Mouse (Mus musculus) midbrain, embryonic 11.5 days (tissue): ENCODE results near the gene Zmynd15. TPM values are rescaled to one million over a fixed set of nuclear protein-coding genes. Genes with fewer than 3 reads are reported as not detected.

ENCODE experiments used
- ATAC-seq: fragments of 200-750 bp; cut with Nextera tagmentation; 2 replicates; pipeline ENCODE4 v1.8.0; 2017; ENCODE audit warnings: moderate TSS enrichment, moderate library complexity; ENCODE audit not compliant: low FRiP score
- DNase-seq: peaks from one replicate; pipeline ENCODE4 v3.0.0; 2015; ENCODE audit warnings: low spot score; ENCODE audit errors: missing footprints
- H3K27ac ChIP-seq: fragments of 300-500 bp; sonication (generic); 2 replicates; pipeline ENCODE4 v1.5.1; 2014; ENCODE audit warnings: low read depth, low read length
- H3K27me3 ChIP-seq: fragments of 300-500 bp; sonication (generic); 2 replicates; pipeline ENCODE4 v1.6.1; 2014; ENCODE audit warnings: mild to moderate bottlenecking, low read length, moderate library complexity, mixed read lengths; ENCODE audit not compliant: control insufficient read depth, insufficient read depth
- H3K36me3 ChIP-seq: fragments of 300-500 bp; sonication (generic); 2 replicates; pipeline ENCODE4 v1.6.1; 2014; ENCODE audit warnings: mild to moderate bottlenecking, low read length, moderate library complexity, mixed read lengths; ENCODE audit not compliant: control insufficient read depth, insufficient read depth
- H3K4me1 ChIP-seq: fragments of 300-500 bp; sonication (generic); 2 replicates; pipeline ENCODE4 v1.6.1; 2014; ENCODE audit warnings: low read length; ENCODE audit not compliant: control insufficient read depth, insufficient read depth
- H3K4me2 ChIP-seq: fragments of 300-500 bp; sonication (generic); 2 replicates; pipeline ENCODE4 v1.6.1; 2014; ENCODE audit warnings: mild to moderate bottlenecking, moderate library complexity
- H3K4me3 ChIP-seq: fragments of 300-500 bp; sonication (generic); 2 replicates; pipeline ENCODE4 v1.5.1; 2014; ENCODE audit warnings: low read depth, low read length
- H3K9ac ChIP-seq: fragments of 300-500 bp; sonication (generic); 2 replicates; pipeline ENCODE4 v1.6.1; 2014; ENCODE audit warnings: low read length
- H3K9me3 ChIP-seq: fragments of 300-500 bp; sonication (generic); 2 replicates; pipeline ENCODE4 v1.6.1; 2016; ENCODE audit warnings: low read length; ENCODE audit not compliant: control insufficient read depth
- WGBS: fragments of 180-500 bp; shearing (Covaris S2); extraction: QIAGEN DNeasy Blood & Tissue Kit; methylation state at CpG from one replicate; pipeline ENCODE4 v1.1.7; 2014; 5-methylcytosine and 5-hydroxymethylcytosine counted together
- polyA plus RNA-seq: library from polyadenylated mRNA; unstranded; fragments of >200 nt; fragmentation: Nextera tagmentation; extraction: Ambion mirVana; gene quantifications from 2 replicates; pipeline ENCODE4 v1.2.1, GENCODE M21; 2014

Gene Zmynd15
- polyA plus RNA-seq, 1 experiment from 2014 or later, result 0.18 TPM

GRCm38 (mm10) chr11:70487816-70488215 is 28.6 kb downstream of the Zmynd15 start:
- ATAC-seq (no peak), DNase-seq (no peak)
- WGBS, result 60% methylated on average over 4 of the region's 4 CpGs
- Histone ChIP-seq H3K9me3 (no peaks in the 10 kb centered on the region), H3K4me2 (no peak overlapping the region), H3K27me3 (no peaks in the 10 kb centered on the region), H3K4me3 (no peak overlapping the region), H3K27ac (no peak overlapping the region), H3K9ac (no peak overlapping the region), H3K4me1 (no peaks in the 10 kb centered on the region), H3K36me3 (no peaks in the 10 kb centered on the region)

DNA sequence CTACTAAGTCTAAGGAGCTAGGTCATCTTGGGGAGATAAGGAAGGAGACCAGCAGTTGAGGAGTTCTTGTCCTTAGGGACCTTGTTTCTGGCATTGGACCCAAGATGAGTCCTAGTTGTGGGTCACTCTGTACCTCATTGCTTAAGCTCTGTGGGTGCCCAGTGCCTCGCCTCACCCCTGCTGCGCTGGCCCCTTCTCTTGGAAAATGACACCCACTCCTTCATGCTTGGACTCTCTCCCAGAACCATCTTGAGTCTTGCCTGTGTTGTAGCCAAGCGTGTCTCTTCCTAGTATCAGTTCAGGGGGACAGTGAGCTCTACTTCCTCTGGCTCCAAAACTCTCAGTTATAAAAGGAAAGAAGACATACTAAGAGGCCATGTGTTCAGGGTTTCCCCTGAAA is 29.9 kb downstream of the Zmynd15 start:
- WGBS, result 87% methylated on average over 3 of the region's 3 CpGs
- DNase-seq (no peak), ATAC-seq (no peak)
- Histone ChIP-seq H3K4me1 (no peaks in the 10 kb centered on the region), H3K4me2 (no peak overlapping the region), H3K27me3 (no peaks in the 10 kb centered on the region), H3K9me3 (no peaks in the 10 kb centered on the region), H3K9ac (no peak overlapping the region), H3K36me3 (no peaks in the 10 kb centered on the region), H3K27ac (no peak overlapping the region), H3K4me3 (no peak overlapping the region)

- Histone ChIP-seq H3K9ac (no peak overlapping the region), H3K36me3 (no peaks in the 10 kb centered on the region), H3K27me3 (no peaks in the 10 kb centered on the region), H3K4me2 (no peak overlapping the region), H3K27ac (no peak overlapping the region), H3K4me1 (no peaks in the 10 kb centered on the region), H3K9me3 (no peaks in the 10 kb centered on the region), H3K4me3 (no peak overlapping the region)
- DNase-seq, result no peak
- no peak for ATAC-seq
- WGBS, result 88% methylated on average over 6 of the region's 6 CpGs
These were observed 30.5 kb downstream of the Zmynd15 start for GRCm38 (mm10) chr11:70489684-70490083.

DNA sequence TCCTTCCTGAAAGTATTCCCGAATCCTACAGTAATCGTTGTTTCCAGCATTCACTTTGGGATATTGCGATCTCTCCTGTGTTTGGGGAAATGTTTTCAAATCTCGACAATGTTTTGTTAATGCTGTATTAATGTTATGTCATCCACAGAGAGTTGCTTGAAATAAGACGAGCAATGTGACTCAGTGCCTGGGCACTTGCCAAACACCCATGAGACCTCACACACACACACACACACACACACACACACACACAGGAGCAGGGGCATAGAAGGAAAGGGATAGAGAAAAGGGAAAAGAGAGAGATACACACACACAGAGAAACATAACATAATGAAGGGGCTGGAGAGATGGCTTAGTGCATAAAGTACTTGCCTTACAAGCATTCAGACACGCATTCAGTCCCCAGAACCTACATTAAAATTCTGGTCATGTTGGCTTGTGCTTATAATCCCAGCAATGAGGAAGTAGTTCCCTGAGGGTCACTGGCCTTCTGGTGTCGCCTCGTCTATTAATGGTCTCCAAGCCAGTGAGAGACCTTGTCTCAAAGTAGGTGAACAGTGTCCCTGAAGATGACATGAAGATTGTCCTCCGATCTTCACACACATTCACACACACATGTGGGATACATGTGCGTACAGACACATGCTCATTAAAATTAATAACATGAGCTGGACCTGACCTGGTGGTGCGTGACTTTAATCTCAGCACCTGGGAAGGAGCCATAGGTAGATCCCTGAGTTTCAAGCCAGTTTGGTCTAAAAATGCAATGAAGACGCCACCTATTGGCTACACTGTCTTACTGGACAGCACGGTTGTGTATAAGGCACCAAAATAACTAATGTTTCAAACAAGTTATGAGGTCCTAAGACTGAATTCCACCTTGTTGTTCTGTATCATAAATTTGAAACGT is 40.6 kb downstream of the Zmynd15 start:
- no peaks in the 10 kb centered on the region for H3K4me1 ChIP-seq
- ATAC-seq, result no peak
- no peaks in the 10 kb centered on the region for H3K27me3 ChIP-seq
- H3K36me3 ChIP-seq, result no peaks in the 10 kb centered on the region
- no peak for DNase-seq
- H3K4me3 ChIP-seq, result no peak overlapping the region
- H3K4me2 ChIP-seq, result no peak overlapping the region
- no peak overlapping the region for H3K27ac ChIP-seq
- no peaks in the 10 kb centered on the region for H3K9me3 ChIP-seq
- WGBS, result 75% methylated on average over 14 of the region's 14 CpGs
- no peak overlapping the region for H3K9ac ChIP-seq

DNA sequence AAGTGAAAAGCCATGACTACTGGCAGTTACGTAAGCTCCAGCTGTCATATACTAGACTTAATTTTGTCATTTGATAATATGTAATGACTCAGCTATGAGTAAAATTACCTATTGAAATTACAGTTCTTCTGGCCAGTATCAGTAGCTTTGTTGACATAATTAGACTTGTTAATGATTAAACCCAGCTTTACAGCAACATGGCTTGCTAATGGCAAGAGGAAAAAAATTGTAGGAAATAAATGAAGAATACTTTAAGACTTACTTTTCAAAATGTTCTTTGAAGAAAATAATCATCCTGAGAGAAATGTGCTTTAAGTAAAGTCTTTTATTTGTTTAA is 41.2 kb downstream of the Zmynd15 start:
- Histone ChIP-seq H3K9ac (no peak overlapping the region), H3K9me3 (no peaks in the 10 kb centered on the region), H3K4me2 (no peak overlapping the region), H3K27ac (no peak overlapping the region), H3K4me1 (no peaks in the 10 kb centered on the region), H3K4me3 (no peak overlapping the region), H3K36me3 (no peaks in the 10 kb centered on the region), H3K27me3 (no peaks in the 10 kb centered on the region)
- WGBS, result 98% methylated on average over 1 of the region's 1 CpGs
- ATAC-seq (no peak), DNase-seq (no peak)

GRCm38 (mm10) chr11:70502018-70502417 is 42.8 kb downstream of the Zmynd15 start:
- ATAC-seq (no peak), DNase-seq (no peak)
- H3K36me3 ChIP-seq, result no peaks in the 10 kb centered on the region
- H3K27me3 ChIP-seq, result no peaks in the 10 kb centered on the region
- no peaks in the 10 kb centered on the region for H3K4me1 ChIP-seq
- no peak overlapping the region for H3K4me3 ChIP-seq
- H3K27ac ChIP-seq, result no peak overlapping the region
- H3K9ac ChIP-seq, result no peak overlapping the region
- no peak overlapping the region for H3K4me2 ChIP-seq
- WGBS, result 85% methylated on average over 3 of the region's 3 CpGs
- no peaks in the 10 kb centered on the region for H3K9me3 ChIP-seq

DNA sequence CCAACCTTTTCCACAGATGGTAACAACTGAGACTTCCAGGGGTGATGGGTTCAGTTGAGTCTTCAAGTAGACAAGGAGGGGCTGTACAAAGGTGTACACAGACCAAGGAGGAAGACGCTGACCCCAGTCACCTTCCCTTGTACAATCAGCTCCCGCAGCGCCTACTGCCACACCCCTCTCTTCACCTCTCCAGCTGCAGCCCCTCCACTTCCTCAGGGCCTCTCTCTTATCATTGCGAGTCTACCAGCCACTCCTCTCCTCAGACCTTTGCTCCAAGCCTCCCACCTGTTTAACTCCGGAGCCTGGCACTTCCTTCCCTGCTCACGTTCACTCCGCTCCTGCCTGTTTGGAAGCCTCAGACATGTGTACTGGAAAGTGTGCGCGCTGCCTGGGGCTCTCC is 45.7 kb downstream of the Zmynd15 start, which contains the start of gene Tm4sf5:
Gene Tm4sf5 (plus strand): TSS at position 275 of the 400 bp plus-strand sequence.
- Histone ChIP-seq H3K27ac (no peak within 1 kb of the TSS), H3K9me3 (no peaks in the 10 kb centered on the region), H3K9ac (no peak within 1 kb of the TSS), H3K4me3 (no peak within 1 kb of the TSS), H3K36me3 (no peaks in the 10 kb centered on the region), H3K4me1 (peaks cover 3% of the 10 kb centered on the region; the same call in 1 of the 2 replicates), H3K4me2 (no peak within 1 kb of the TSS), H3K27me3 (no peaks in the 10 kb centered on the region)
- no peak for DNase-seq
- no peak for ATAC-seq
- 79% methylated on average over 9 of the region's 9 CpGs for WGBS

- DNase-seq, result peak; percentile 86
- Histone ChIP-seq H3K4me2 (no peak overlapping the region), H3K9me3 (no peaks in the 10 kb centered on the region), H3K27me3 (no peaks in the 10 kb centered on the region), H3K4me3 (no peak overlapping the region), H3K4me1 (peaks cover 3% of the 10 kb centered on the region; the same call in 1 of the 2 replicates), H3K36me3 (no peaks in the 10 kb centered on the region), H3K9ac (no peak overlapping the region), H3K27ac (no peak overlapping the region)
- ATAC-seq, result no peak
- 31% methylated on average over 4 of the region's 4 CpGs for WGBS
These were observed 47.2 kb downstream of the Zmynd15 start for GRCm38 (mm10) chr11:70506385-70506784.

DNA sequence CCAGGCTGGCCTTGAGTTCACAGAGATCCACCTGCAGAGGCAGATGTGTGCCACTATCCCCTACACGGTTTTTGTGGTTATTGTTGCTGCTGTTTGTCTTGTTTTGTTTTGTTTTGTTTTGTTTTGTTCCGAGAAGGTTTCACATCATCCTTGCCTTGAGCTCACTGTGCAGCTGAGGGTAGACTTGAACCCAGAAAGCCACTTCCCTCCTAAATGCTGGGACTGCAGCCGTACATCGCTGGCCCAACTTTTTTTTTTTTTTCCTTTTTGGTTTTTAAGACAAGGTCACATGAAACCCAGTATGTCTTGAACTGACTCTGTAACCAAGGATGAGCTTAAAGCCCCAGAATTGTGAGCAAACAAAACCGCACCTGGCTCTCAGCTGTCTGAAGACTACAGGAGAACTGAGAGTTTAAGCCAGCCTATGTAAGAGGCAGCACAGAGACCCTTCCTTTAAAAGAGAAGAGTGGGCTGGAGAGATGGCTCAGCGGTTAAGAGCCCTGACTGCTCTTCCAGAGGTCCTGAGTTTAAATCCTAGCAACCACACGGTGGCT is 47.8 kb downstream of the Zmynd15 start:
- no peak overlapping the region for H3K4me2 ChIP-seq
- H3K4me3 ChIP-seq, result no peak overlapping the region
- no peaks in the 10 kb centered on the region for H3K36me3 ChIP-seq
- no peak overlapping the region for H3K27ac ChIP-seq
- H3K4me1 ChIP-seq, result peaks cover 3% of the 10 kb centered on the region; the same call in 1 of the 2 replicates
- H3K9me3 ChIP-seq, result no peaks in the 10 kb centered on the region
- WGBS, result 69% methylated on average over 7 of the region's 7 CpGs
- no peak for ATAC-seq
- DNase-seq, result no peak
- H3K9ac ChIP-seq, result no peak overlapping the region
- H3K27me3 ChIP-seq, result no peaks in the 10 kb centered on the region
